Mouse (Mus musculus): ENCODE data around the gene Srpr.
A peak's percentile ranks its signal among the peaks of the same experiment; 100 is the strongest.

Srpr gene

GRCm38 (mm10) chr9:35264509-35264908 lies 64.5 kb downstream of the Srpr start:
- DNase-seq, result no peak

- peak; percentile 90 for DNase-seq
These were observed 67.4 kb downstream of the Srpr start, which contains the start of the genes Fam118b and Rpusd4 for GRCm38 (mm10) chr9:35267146-35267975. TSS of gene Fam118b (minus strand) at chr9:35267805. TSS of gene Rpusd4 (plus strand) at chr9:35267865.

- no peak for DNase-seq
These were observed 68.2 kb downstream of the Srpr start for GRCm38 (mm10) chr9:35267976-35268715.

DNA sequence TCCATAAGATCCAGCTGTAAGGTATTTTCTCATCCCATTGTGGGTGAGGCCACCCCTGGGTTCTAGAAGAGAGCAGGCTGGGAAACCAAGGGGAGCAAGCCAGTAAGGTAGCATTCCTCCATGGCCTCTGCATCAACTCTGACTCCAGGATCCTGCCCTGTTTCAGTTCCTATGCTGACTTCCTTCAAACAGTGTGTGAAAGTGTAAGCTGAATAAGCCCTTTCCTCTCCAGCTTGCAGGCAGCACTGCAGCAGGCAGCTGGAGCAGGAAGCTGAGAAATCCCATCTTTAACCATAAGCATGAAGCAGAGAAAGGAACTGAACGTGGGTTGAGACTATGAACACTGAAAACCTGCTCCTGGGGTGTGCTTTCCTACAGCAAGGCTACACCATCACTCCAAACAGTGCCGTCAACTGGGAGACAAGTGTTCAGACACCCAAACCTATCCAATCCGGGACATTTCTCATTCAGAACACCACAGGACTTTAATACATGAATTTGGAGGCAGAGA lies 77.9 kb downstream of the Srpr start:
- no peak for DNase-seq

DNA sequence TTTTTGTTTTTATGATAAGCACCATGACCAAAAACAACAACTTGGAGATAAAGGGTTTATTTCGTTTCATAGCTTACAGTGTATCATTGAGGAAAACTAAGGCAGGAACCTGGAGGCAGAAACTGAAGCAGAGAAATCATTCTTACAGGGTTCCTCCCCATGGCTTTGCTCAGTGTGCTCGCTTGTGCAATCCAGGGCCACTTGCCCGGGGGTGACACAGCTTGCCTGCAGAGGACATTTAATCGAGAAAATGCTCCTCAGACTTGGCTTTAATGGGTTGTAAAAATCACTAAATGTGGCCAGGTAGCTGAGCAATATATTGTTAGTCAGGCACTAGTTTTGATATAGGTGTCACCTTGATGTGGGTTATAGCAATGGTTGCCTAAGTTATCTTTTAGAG lies 78.5 kb downstream of the Srpr start:
- no peak for DNase-seq

GRCm38 (mm10) chr9:35282006-35282850 lies 82.3 kb downstream of the Srpr start:
- peak; percentile 29 for DNase-seq

GRCm38 (mm10) chr9:35282851-35283200 lies 82.9 kb downstream of the Srpr start:
- DNase-seq, result no peak

- peak; percentile 15 for DNase-seq
These were observed 83.6 kb downstream of the Srpr start for GRCm38 (mm10) chr9:35283415-35284069.

DNA sequence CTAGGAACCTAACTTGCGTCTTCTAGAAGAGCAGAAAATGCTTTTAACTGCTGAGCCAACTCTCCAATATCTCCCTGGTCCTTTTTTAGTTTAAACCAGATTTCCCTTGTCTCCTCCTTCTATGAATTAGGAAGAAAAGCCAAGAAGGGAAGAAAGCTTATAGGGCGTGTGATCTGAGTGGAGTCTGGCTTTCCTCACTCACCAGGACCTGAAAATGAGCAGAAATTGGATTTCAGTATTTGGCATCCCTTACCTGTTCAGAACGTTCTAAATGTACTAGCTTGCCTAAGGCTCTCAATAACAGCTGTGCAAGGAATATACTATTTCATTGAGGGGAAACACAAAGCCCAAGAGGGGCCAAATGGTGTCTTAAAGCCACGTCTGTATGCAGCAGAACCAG lies 84.4 kb downstream of the Srpr start:
- DNase-seq, result no peak

DNA sequence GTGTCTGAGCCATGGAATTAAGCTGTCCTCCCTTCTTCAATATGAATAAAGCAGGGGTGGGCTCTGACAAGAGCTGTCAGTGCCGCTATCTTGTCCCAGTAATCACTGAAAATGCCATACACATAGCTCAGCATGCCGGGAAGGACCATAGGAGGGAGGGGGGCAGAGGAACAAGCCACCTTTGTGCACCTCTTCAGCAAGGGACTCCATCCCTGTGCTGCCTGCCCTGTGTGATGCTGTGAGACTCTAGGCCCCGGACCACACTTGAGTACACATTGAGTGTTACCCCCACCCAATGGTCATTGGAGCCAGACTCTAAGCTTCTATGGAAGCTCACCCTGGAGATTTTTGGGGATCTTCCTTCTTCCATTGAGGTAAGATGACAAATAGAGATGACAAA lies 86.4 kb downstream of the Srpr start:
- DNase-seq, result no peak

DNA sequence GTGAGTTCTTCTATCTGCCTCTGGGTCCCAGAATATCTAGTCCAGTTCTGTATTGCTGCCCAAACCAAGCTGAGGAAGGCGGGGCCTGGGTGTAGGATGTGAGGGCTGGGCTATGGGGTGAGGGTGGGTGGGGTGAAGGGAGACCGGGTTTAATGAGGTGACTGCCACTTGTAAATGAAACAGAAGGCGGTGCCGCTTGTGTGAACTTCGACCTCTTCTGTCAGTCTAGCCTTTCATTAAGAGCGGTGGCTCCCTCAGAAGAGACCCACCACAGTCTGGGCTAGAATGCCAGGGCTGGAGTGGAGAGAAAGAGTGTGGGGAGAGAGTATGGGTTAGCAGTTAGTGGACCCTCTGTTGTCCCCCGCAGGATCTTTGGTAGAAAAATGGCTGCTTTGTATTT lies 90.0 kb downstream of the Srpr start:
- DNase-seq, result no peak

DNA sequence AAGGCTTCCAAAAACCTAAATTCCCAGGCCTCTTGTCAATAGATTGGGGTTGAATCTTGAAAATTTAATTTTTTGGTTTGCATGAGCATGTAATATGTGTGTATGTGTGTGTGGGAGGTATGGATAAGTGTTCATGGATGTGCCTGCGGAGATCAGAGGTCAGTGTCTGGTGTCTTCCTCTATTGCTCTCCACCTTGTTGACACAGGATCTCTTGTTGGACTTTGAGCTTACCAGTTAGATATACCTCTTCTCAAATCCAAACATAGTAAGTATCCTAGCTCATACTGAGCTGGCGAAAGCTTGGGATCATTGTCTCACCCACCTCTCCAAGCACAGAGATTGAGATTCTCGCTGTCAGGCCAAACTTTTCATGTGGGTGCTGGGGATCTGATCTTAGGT lies 90.4 kb downstream of the Srpr start:
- DNase-seq, result no peak

DNA sequence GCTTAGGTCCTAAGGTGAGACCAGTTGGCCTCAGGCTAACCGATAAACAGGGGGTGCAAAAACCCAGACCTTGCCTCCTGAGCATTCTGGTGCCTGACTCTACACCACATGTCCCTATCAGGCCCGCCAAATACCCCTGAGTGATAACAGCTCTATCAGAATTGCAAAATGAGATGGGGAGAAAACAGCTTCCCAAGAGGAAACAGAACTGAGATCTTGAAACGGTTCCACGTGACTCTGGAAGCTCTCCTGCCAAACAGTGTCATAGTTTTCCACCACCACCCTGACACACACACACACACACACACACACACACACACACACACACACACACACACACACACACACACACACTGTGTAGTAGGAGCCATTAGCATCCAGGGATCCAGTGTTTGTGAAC lies 90.9 kb downstream of the Srpr start:
- DNase-seq, result no peak

DNA sequence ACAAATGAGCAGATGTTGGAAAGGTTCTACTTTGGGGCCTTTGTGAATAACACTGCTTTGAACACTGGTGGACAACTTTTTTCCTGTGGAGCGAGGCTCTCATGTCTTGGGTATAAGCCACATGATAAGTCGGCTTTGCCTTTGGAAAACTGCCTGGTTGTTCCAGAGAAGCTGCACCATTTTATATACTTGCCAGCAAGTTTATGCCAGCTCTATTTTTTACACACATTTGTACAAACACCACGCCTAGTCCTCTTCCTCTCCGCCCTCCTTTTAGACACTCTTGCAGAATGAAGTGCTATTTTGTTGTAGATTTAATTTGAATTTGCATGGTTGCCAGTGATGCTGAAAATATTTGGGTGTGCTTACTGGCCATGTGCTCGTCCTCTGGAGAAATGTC lies 93.5 kb downstream of the Srpr start:
- no peak for DNase-seq
